Mouse (Mus musculus) adrenal gland, adult 2 months (tissue): Measurements from ENCODE around the gene Trip12. TPM values are rescaled to one million over a fixed set of nuclear protein-coding genes. Genes with fewer than 3 reads are reported as not detected.
A peak's percentile ranks its signal among the peaks of the same experiment; 100 is the strongest.

Experiments used
- DNase-seq: peaks from one replicate; pipeline ENCODE4 v3.0.0; 2021
- polyA plus RNA-seq: library from polyadenylated mRNA; depleted of rRNA; stranded (reverse); fragments of >200 nt; gene quantifications from 2 replicates; pipeline ENCODE4 v1.2.3, GENCODE M21; 2012
- total RNA-seq, 2 experiments: library from RNA; stranded (reverse); gene quantifications; 2 replicates each; pipeline ENCODE4 v1.2.3; 2021

The Trip12 gene
- total and polyA plus RNA-seq, 3 experiments: 5.1 to 259 (median 193) TPM

- no peak for DNase-seq
Observed at GRCm38 (mm10) chr1:84860360-84861254, 20.3 kb upstream of the Trip12 start.

GRCm38 (mm10) chr1:84859597-84859996 lies 19.3 kb upstream of the Trip12 start:
- DNase-seq: no peak

- no peak for DNase-seq
Observed at GRCm38 (mm10) chr1:84855756-84856155, 15.4 kb upstream of the Trip12 start.

GRCm38 (mm10) chr1:84854966-84855365 lies 14.7 kb upstream of the Trip12 start:
- DNase-seq: no peak

GRCm38 (mm10) chr1:84853721-84854120 lies 13.4 kb upstream of the Trip12 start:
- DNase-seq: no peak

GRCm38 (mm10) chr1:84851512-84852235 lies 11.4 kb upstream of the Trip12 start:
- DNase-seq: no peak

- DNase-seq: no peak
Observed at GRCm38 (mm10) chr1:84850471-84850870, 10.2 kb upstream of the Trip12 start.

GRCm38 (mm10) chr1:84849804-84850203 lies 9.5 kb upstream of the Trip12 start:
- DNase-seq: no peak

- no peak for DNase-seq
Observed at GRCm38 (mm10) chr1:84848801-84849455, 8.6 kb upstream of the Trip12 start.

GRCm38 (mm10) chr1:84848335-84848734 lies 8.0 kb upstream of the Trip12 start:
- no peak for DNase-seq

GRCm38 (mm10) chr1:84847698-84848097 lies 7.4 kb upstream of the Trip12 start:
- no peak for DNase-seq

GRCm38 (mm10) chr1:84843366-84843765 lies 3.0 kb upstream of the Trip12 start:
- DNase-seq: no peak

GRCm38 (mm10) chr1:84841061-84841460 lies 745 bp upstream of the Trip12 start:
- no peak for DNase-seq

- peak; percentile 95 for DNase-seq
Observed at GRCm38 (mm10) chr1:84839309-84840017, 853 bp downstream of the Trip12 start, which contains the start of gene Fbxo36. Fbxo36 (plus strand) TSS chr1:84839841.

- DNase-seq: peak; percentile 82
Observed at GRCm38 (mm10) chr1:84838621-84839151, 1.6 kb downstream of the Trip12 start.

GRCm38 (mm10) chr1:84838156-84838555 lies 2.2 kb downstream of the Trip12 start:
- DNase-seq: no peak

- peak; percentile 31 for DNase-seq
Observed at GRCm38 (mm10) chr1:84837523-84838145, 2.7 kb downstream of the Trip12 start.

GRCm38 (mm10) chr1:84825091-84825490 lies 15.2 kb downstream of the Trip12 start:
- no peak for DNase-seq

GRCm38 (mm10) chr1:84817596-84817995 lies 22.7 kb downstream of the Trip12 start:
- no peak for DNase-seq

GRCm38 (mm10) chr1:84803788-84804187 lies 36.5 kb downstream of the Trip12 start:
- DNase-seq: no peak

GRCm38 (mm10) chr1:84799166-84799565 lies 41.1 kb downstream of the Trip12 start:
- DNase-seq: no peak
